Mouse (Mus musculus) heart, adult 2 months (tissue): ENCODE results near the gene Wdr89. TPM values are rescaled to one million over a fixed set of nuclear protein-coding genes. Genes with fewer than 3 reads are reported as not detected.

Experiments used
- DNase-seq, 2 experiments: peaks; one replicate each; pipeline ENCODE4 v3.0.0; 2021
- H3K27ac ChIP-seq: fragments of 200-600 bp; 2 replicates; pipeline ENCODE4 v1.8.1; 2022
- H3K27me3 ChIP-seq: fragments of 200-500 bp; 2 replicates; pipeline ENCODE4 v1.6.1; 2012; ENCODE audit warnings: mild to moderate bottlenecking, low read length, inconsistent platforms, mixed read lengths; ENCODE audit not compliant: control insufficient read depth, insufficient read depth
- H3K36me3 ChIP-seq: fragments of 200-500 bp; 2 replicates; pipeline ENCODE4 v1.6.1; 2012; ENCODE audit warnings: low read length, inconsistent platforms; ENCODE audit not compliant: control insufficient read depth, insufficient read depth
- H3K4me1 ChIP-seq: fragments of 200-500 bp; 2 replicates; pipeline ENCODE4 v1.6.1; 2011; ENCODE audit warnings: low read length; ENCODE audit not compliant: control insufficient read depth, insufficient read depth
- H3K4me3 ChIP-seq: fragments of 200-600 bp; 2 replicates; pipeline ENCODE4 v1.8.1; 2022
- H3K79me2 ChIP-seq: fragments of 200-500 bp; replicated peaks from 2 replicates; pipeline ENCODE4 v1.6.1; 2012; ENCODE audit warnings: mild to moderate bottlenecking, inconsistent platforms, low read length, moderate library complexity, mixed read lengths; ENCODE audit not compliant: control insufficient read depth, insufficient read depth
- H3K9ac ChIP-seq: fragments of 200-500 bp; 2 replicates; pipeline ENCODE4 v1.6.1; 2012; ENCODE audit warnings: low read depth, mild to moderate bottlenecking, control low read depth, inconsistent platforms, low read length, mixed read lengths
- CTCF ChIP-seq: fragments of 200-600 bp; IDR thresholded peaks from 2 replicates; pipeline ENCODE4 v1.8.1; 2022; ENCODE audit warnings: antibody characterized with exemption, mild to moderate bottlenecking, moderate library complexity
- EP300 ChIP-seq: fragments of 200-500 bp; IDR thresholded peaks from 2 replicates; pipeline ENCODE4 v1.6.1; 2011; ENCODE audit warnings: low read depth, low read length, control low read depth; ENCODE audit not compliant: insufficient read depth
- POLR2A ChIP-seq: fragments of 200-500 bp; IDR thresholded peaks from 2 replicates; pipeline ENCODE4 v1.6.1; 2011; ENCODE audit warnings: mild to moderate bottlenecking, low read depth, low read length, control low read depth; ENCODE audit not compliant: insufficient read depth
- WGBS: fragments of 180-500 bp; shearing (Covaris S2); methylation state at CpG from one replicate; pipeline ENCODE4 v1.1.7; 2018; 5-methylcytosine and 5-hydroxymethylcytosine counted together
- intact Hi-C: fragments of 180-260 bp; cut with DNase I; formaldehyde crosslinking; loops from one replicate; pipeline ENCODE4 v1.15.1; 2025
- polyA plus RNA-seq: library from polyadenylated mRNA; depleted of rRNA; stranded (reverse); fragments of >200 nt; gene quantifications from 2 replicates; pipeline ENCODE4 v1.2.3, GENCODE M21; 2012
- total RNA-seq, 2 experiments: library from RNA; stranded (reverse); gene quantifications; 2 replicates each; pipeline ENCODE4 v1.2.3; 2021

Gene Wdr89
- total and polyA plus RNA-seq, 3 experiments, result 2.6 to 2.8 (median 2.8) TPM

DNA sequence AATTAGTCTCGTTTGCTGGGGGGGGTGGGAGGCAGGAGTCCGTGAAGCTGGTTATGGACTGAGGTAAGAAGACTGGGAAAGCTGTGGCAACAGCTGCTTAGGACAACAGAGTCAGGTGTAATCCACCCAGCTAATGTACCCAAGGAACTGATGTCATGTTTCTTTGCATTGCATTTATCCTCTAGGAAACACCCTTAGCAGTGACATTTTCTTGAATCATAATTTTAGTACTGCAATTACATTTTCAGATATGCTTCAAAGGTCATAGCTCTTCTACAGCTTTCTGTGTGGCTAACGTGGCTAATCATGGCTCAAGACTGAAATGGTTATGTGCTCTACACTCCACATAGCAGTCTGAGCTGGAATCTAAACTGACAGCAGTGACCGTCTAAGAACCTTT lies 70.3 kb downstream of the Wdr89 start:
- H3K4me3 ChIP-seq, result no peak overlapping the region
- no peaks in the 10 kb centered on the region; the same call in 1 of the 2 replicates for H3K79me2 ChIP-seq
- H3K27me3 ChIP-seq, result no peaks in the 10 kb centered on the region
- H3K36me3 ChIP-seq, result peaks cover 3% of the 10 kb centered on the region; the same call in 1 of the 2 replicates
- no peak overlapping the region for H3K9ac ChIP-seq
- H3K4me1 ChIP-seq, result peaks cover 1% of the 10 kb centered on the region; the same call in 1 of the 2 replicates
- WGBS, result 71% methylated on average over 4 of the region's 4 CpGs
- no peak overlapping the region for H3K27ac ChIP-seq
- intact Hi-C loops, result loop anchor here (5.0 to 10.0 kb wide), 4 partner anchors 72 to 294 kb away; partner anchors contain the start of genes Rhoj and Sgpp1
- DNase-seq, result no peak
- TF ChIP-seq EP300, result no peak

DNA sequence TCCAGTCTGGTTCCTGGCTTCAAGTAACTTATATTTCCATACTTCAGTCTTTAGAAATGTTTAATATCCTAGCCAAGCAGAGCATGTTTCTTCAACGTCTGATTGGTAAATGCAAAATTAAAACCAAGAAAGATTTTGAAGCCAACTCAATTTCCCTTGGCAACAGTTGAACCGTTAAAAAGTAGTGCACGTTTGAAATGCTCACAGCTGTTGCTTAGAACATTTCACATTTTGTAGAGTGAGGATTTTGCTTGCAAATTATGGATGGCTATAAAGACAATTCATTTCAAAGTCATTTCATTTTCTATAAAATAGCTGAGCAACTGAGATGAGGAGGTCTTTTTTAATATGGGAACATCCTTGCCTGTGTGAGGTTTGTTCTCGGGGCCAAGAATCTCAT lies 71.6 kb downstream of the Wdr89 start:
- Histone ChIP-seq H3K36me3 (peaks cover 9% of the 10 kb centered on the region), H3K27me3 (no peaks in the 10 kb centered on the region), H3K4me1 (peaks cover 1% of the 10 kb centered on the region; the same call in 1 of the 2 replicates), H3K79me2 (peaks cover 3% of the 10 kb centered on the region; the same call in 1 of the 2 replicates), H3K27ac (no peak overlapping the region), H3K9ac (no peak overlapping the region), H3K4me3 (no peak overlapping the region)
- 75% methylated on average over 4 of the region's 4 CpGs for WGBS
- no peak for DNase-seq
- TF ChIP-seq POLR2A (no peak), CTCF (no peak), EP300 (no peak)
- intact Hi-C loops, result loop anchor here (5.0 to 10.0 kb wide), 4 partner anchors 70 to 293 kb away; partner anchors contain the start of genes Rhoj and Sgpp1

DNA sequence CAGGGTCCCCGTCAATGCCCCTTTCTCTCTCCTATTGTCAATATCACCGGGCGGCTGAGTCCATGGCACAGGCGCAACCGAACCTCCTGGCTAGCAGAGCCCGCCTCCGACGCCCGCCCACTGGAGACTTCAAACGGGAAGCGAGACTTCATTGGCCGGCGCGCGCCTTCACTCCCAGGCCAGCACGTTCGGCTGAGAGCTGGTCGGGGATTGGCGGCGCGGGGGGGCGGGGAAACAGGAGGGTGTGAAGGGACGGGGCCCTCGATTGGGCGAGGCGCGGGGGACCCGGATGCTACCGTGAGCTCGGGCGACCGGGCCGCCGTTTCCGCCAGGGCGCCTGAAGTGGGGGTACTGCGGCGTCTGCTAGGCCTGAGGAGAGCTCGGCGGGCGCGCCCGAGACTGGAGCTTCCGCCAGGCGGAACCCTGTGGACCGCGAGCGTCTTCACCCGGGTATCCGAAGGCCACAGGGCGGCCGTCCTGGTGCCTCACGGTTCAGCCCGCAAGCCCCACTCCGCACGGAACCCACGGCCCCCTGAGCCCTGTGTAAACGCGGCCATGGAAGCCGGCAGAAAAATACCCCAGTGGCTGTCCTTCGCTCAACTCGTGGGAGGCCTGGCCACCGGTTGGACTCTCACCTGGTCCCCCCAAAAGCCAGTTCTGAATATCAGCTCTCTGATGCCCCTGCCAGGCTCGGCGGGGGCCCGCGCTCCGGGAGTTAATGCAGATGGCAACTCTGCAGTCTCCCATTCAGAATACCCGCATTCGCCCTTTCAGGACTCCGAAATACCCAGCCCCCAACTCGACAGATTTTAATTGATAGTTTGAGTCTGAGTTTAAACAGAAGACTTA lies 73.0 kb downstream of the Wdr89 start, which contains the start of gene Ppp2r5e:
TSS of gene Ppp2r5e (minus strand) at position 92 of the 849 bp plus-strand sequence.
- intact Hi-C loops, result loop anchor here (1.0 to 10.0 kb wide), 6 partner anchors 69 to 292 kb away; partner anchors contain the start of genes Rhoj, Sgpp1 and Wdr89
- H3K36me3 ChIP-seq, result peaks cover 9% of the 10 kb centered on the region
- H3K27ac ChIP-seq, result peak within 1 kb of the TSS; percentile 91
- no peaks in the 10 kb centered on the region for H3K27me3 ChIP-seq
- TF ChIP-seq POLR2A, result peak; percentile 70
- no peak for TF ChIP-seq EP300
- TF ChIP-seq CTCF, result peak; percentile 24
- peaks cover 6% of the 10 kb centered on the region; the same call in 1 of the 2 replicates for H3K79me2 ChIP-seq
- H3K4me3 ChIP-seq, result peak within 1 kb of the TSS; percentile 94
- DNase-seq, result peak; percentile 98 to 99
- peaks cover 1% of the 10 kb centered on the region; the same call in 1 of the 2 replicates for H3K4me1 ChIP-seq
- H3K9ac ChIP-seq, result peak within 1 kb of the TSS; percentile 97
- under 1% methylated on average over 72 of the region's 72 CpGs for WGBS

DNA sequence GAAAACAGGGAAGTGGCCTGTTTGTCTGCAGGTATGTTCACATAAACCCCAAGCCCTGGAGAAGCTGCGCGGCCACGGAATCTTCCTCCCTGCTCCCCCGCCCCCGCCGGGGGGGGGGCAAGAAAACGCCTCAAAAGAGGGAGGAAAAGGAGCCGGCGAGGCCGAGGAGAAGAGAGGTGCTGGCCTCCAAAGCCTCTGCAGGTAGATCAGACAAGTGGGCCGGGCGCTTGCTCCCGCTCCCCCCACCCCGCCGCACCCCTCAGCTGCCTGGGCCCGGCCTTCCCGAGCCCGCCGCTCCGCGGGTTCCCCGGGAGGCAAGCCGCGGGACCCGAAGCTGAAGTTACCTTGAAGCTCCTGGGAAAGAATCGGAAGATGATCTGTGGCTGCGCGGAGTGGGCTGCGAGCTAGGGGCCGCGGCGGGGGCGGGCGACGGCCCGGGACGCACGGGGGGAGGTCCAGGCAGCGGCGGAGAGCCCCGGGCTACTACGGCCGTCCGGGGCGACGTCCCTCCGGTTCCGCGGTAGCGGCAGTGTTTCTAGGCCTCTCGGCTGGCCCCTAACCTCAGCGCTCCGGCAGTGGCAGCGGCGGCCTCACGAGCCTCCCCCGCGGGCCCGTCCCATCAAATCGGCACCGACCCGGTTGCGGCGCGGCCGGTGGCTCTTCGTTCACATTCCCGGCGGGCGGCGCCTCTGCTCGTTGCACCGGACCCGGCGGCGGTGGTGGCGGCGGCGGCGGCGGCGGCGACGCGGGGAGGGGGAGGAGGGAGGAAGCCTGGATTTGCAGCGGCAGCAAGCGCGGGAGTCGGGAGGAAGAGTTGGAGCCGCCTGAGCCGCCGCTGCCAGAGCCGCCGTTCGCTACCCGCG lies 73.8 kb downstream of the Wdr89 start:
- Histone ChIP-seq H3K27me3 (no peaks in the 10 kb centered on the region), H3K4me1 (peaks cover 1% of the 10 kb centered on the region; the same call in 1 of the 2 replicates), H3K79me2 (peaks cover 6% of the 10 kb centered on the region; the same call in 1 of the 2 replicates), H3K36me3 (peaks cover 9% of the 10 kb centered on the region), H3K9ac (peak overlapping the region; percentile 97), H3K27ac (peak overlapping the region; percentile 90), H3K4me3 (peak overlapping the region; percentile 94)
- no peak for TF ChIP-seq EP300
- TF ChIP-seq CTCF, result no peak
- no peak for TF ChIP-seq POLR2A
- no peak for DNase-seq
- intact Hi-C loops, result loop anchor here (1.0 to 10.0 kb wide), 6 partner anchors 68 to 291 kb away; partner anchors contain the start of genes Rhoj, Sgpp1 and Wdr89
- under 1% methylated on average over 78 of the region's 97 CpGs for WGBS

GRCm38 (mm10) chr12:75594404-75594803 lies 74.9 kb downstream of the Wdr89 start:
- H3K9ac ChIP-seq, result no peak overlapping the region
- peaks cover 9% of the 10 kb centered on the region; the same call in 1 of the 2 replicates for H3K79me2 ChIP-seq
- WGBS, result 40% methylated on average over 5 of the region's 5 CpGs
- H3K27me3 ChIP-seq, result no peaks in the 10 kb centered on the region
- no peak for DNase-seq
- peak overlapping the region; percentile 94; the same call in 1 of the 2 replicates for H3K4me3 ChIP-seq
- no peak overlapping the region for H3K27ac ChIP-seq
- TF ChIP-seq EP300 (no peak), CTCF (no peak), POLR2A (no peak)
- peaks cover 12% of the 10 kb centered on the region for H3K36me3 ChIP-seq
- intact Hi-C loops, result loop anchor here (10.0 kb wide), 2 partner anchors 180 to 290 kb away; partner anchors contain the start of gene Rhoj
- peaks cover 1% of the 10 kb centered on the region; the same call in 1 of the 2 replicates for H3K4me1 ChIP-seq
